Mouse (Mus musculus) heart, adult 2 months (tissue): ENCODE results near the gene Trim80. TPM values are rescaled to one million over a fixed set of nuclear protein-coding genes. Genes with fewer than 3 reads are reported as not detected.
A peak's percentile ranks its signal among the peaks of the same experiment; 100 is the strongest.

Source experiments
- DNase-seq, 2 experiments: peaks; one replicate each; pipeline ENCODE4 v3.0.0; 2021
- H3K27ac ChIP-seq: fragments of 200-600 bp; 2 replicates; pipeline ENCODE4 v1.8.1; 2022
- H3K27me3 ChIP-seq: fragments of 200-500 bp; 2 replicates; pipeline ENCODE4 v1.6.1; 2012; ENCODE audit warnings: mild to moderate bottlenecking, low read length, inconsistent platforms, mixed read lengths; ENCODE audit not compliant: control insufficient read depth, insufficient read depth
- H3K36me3 ChIP-seq: fragments of 200-500 bp; 2 replicates; pipeline ENCODE4 v1.6.1; 2012; ENCODE audit warnings: low read length, inconsistent platforms; ENCODE audit not compliant: control insufficient read depth, insufficient read depth
- H3K4me1 ChIP-seq: fragments of 200-500 bp; 2 replicates; pipeline ENCODE4 v1.6.1; 2011; ENCODE audit warnings: low read length; ENCODE audit not compliant: control insufficient read depth, insufficient read depth
- H3K4me3 ChIP-seq: fragments of 200-600 bp; 2 replicates; pipeline ENCODE4 v1.8.1; 2022
- H3K79me2 ChIP-seq: fragments of 200-500 bp; replicated peaks from 2 replicates; pipeline ENCODE4 v1.6.1; 2012; ENCODE audit warnings: mild to moderate bottlenecking, inconsistent platforms, low read length, moderate library complexity, mixed read lengths; ENCODE audit not compliant: control insufficient read depth, insufficient read depth
- H3K9ac ChIP-seq: fragments of 200-500 bp; 2 replicates; pipeline ENCODE4 v1.6.1; 2012; ENCODE audit warnings: low read depth, mild to moderate bottlenecking, control low read depth, inconsistent platforms, low read length, mixed read lengths
- CTCF ChIP-seq: fragments of 200-600 bp; IDR thresholded peaks from 2 replicates; pipeline ENCODE4 v1.8.1; 2022; ENCODE audit warnings: antibody characterized with exemption, mild to moderate bottlenecking, moderate library complexity
- EP300 ChIP-seq: fragments of 200-500 bp; IDR thresholded peaks from 2 replicates; pipeline ENCODE4 v1.6.1; 2011; ENCODE audit warnings: low read depth, low read length, control low read depth; ENCODE audit not compliant: insufficient read depth
- POLR2A ChIP-seq: fragments of 200-500 bp; IDR thresholded peaks from 2 replicates; pipeline ENCODE4 v1.6.1; 2011; ENCODE audit warnings: mild to moderate bottlenecking, low read depth, low read length, control low read depth; ENCODE audit not compliant: insufficient read depth
- WGBS: fragments of 180-500 bp; shearing (Covaris S2); methylation state at CpG from one replicate; pipeline ENCODE4 v1.1.7; 2018; 5-methylcytosine and 5-hydroxymethylcytosine counted together
- intact Hi-C: fragments of 180-260 bp; cut with DNase I; formaldehyde crosslinking; loops from one replicate; pipeline ENCODE4 v1.15.1; 2025
- polyA plus RNA-seq: library from polyadenylated mRNA; depleted of rRNA; stranded (reverse); fragments of >200 nt; gene quantifications from 2 replicates; pipeline ENCODE4 v1.2.3, GENCODE M21; 2012
- total RNA-seq, 2 experiments: library from RNA; stranded (reverse); gene quantifications; 2 replicates each; pipeline ENCODE4 v1.2.3; 2021

Trim80 gene
- total and polyA plus RNA-seq, 3 experiments, result 0.13 to 0.33 TPM; not detected in 1

DNA sequence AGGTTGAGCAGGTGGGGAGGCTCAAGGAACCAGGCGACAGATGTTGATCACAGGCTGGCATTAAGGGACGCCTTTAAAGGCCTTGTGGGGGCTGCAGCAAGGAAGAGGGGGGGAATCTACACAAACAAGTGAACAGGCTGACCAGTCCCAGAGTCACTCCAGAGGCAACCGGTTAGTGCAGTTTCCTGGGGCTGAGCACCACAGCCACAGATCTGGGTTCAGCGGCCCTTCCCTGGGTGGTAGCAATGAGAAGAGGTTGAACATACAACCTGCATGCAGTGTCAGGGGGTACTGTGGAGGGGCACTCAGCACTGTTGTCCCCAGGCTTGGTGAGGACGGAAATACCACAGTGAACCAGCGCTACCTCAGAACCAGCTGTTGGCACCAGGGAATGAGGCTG is 7.0 kb upstream of the Trim80 start:
- no peaks in the 10 kb centered on the region for H3K79me2 ChIP-seq
- WGBS, result 81% methylated on average over 6 of the region's 6 CpGs
- no peak overlapping the region for H3K27ac ChIP-seq
- H3K9ac ChIP-seq, result no peak overlapping the region
- TF ChIP-seq EP300, result no peak
- no peak for TF ChIP-seq CTCF
- TF ChIP-seq POLR2A, result no peak
- no peaks in the 10 kb centered on the region for H3K36me3 ChIP-seq
- H3K4me1 ChIP-seq, result peaks cover 2% of the 10 kb centered on the region
- DNase-seq, result no peak
- no peak overlapping the region for H3K4me3 ChIP-seq
- H3K27me3 ChIP-seq, result no peaks in the 10 kb centered on the region
- intact Hi-C loops, result no loop called here

DNA sequence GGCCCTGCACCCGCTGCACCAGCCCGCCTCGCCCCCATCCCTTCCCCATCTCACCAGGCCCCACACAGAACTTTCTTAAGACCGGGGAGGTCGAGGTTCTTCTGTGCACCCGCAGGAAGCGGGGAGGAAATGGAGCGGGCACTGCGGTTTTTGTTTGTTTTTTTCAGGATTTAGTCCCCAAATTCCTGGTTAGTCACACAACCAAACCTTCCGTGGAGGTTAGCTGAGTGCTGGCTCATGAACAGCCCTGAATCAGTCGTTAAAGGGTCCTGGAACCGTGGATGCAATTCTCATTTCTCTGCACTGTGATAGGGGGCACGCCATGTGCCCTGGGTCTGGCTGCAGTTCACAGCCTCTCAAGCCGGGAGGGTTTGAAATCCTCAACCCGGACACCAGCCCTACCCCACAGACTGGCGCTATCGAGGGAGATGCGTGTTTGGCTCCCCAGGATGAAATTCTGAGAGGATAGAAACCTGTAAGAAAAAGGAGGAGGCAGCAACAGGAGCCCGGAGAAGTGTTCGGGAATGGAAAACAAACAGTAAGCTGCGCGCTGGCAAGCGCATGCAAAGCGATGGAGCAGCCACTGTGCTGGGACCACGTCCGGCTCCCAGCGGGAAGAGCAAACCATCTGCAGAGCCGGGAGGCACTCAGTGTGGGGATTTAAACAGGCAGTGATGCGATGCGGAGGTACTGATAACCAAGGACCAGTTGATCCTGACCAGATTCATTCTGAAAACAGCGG is 4.6 kb upstream of the Trim80 start:
- DNase-seq, result peak in 1 of 2 experiments; percentile 42
- 15% methylated on average over 31 of the region's 31 CpGs for WGBS
- Histone ChIP-seq H3K27me3 (no peaks in the 10 kb centered on the region), H3K79me2 (no peaks in the 10 kb centered on the region), H3K27ac (no peak overlapping the region; the same call in 1 of the 2 replicates), H3K9ac (0 out of 2 replicates have a peak overlapping the region, but pooled peaks have one; percentile 4), H3K4me3 (peak overlapping the region; percentile 24; the same call in 1 of the 2 replicates), H3K36me3 (no peaks in the 10 kb centered on the region), H3K4me1 (peaks cover 2% of the 10 kb centered on the region)
- intact Hi-C loops, result no loop called here
- TF ChIP-seq EP300, result 0 out of 2 replicates have a peak, but pooled peaks have one; percentile 31
- no peak for TF ChIP-seq CTCF

DNA sequence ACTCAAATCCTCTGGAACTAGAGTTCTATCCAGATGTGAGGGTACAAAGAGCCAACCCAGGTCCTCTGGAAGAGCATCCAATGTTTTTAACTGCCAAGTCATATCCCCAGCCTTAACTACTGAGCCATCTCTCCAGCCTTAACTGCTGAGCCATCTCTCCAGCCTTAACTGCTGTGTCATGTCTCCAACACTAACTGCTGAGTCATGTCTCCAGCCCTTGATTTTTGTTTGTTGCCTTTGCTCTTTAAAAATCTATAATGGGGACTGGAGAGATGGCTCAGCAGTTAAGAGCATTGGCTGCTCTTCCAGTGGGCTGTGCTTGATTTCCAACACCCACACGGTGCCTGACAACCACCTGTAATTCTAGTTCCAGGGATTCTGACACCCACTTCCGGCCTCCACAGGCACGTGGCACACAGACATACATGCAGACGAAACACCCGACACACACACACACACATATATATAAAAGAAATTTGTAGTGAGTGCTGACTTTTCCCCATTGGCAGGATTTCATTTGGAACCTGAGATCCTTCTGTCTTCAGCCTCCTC is 2.7 kb upstream of the Trim80 start:
- intact Hi-C loops, result no loop called here
- 62% methylated on average over 5 of the region's 5 CpGs for WGBS
- H3K9ac ChIP-seq, result no peak overlapping the region
- H3K27ac ChIP-seq, result no peak overlapping the region
- no peaks in the 10 kb centered on the region for H3K36me3 ChIP-seq
- no peak for TF ChIP-seq CTCF
- TF ChIP-seq EP300, result no peak
- no peak for TF ChIP-seq POLR2A
- peaks cover 2% of the 10 kb centered on the region for H3K4me1 ChIP-seq
- H3K4me3 ChIP-seq, result no peak overlapping the region
- H3K27me3 ChIP-seq, result no peaks in the 10 kb centered on the region
- no peaks in the 10 kb centered on the region for H3K79me2 ChIP-seq
- no peak for DNase-seq

DNA sequence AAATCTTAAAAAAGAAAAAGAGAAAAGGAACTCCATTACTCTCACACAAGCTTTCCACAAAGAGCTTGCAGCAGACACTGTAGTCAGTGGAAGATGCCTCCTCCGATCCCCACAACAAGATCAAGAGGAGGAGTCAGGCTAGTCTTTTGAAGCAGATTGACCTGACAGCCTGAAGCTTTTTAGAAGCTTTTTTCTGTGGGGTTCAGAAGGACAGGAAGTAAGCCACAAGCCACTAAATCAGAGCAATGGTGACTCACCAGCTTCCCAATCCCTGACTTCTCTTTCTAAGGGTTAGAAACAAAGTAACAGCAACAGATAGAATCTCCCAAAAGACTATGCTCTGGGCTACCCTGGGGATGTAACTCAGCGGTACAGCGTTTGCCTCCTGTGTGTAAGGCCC is 1.0 kb upstream of the Trim80 start:
- 65% methylated on average over 3 of the region's 3 CpGs for WGBS
- peaks cover 2% of the 10 kb centered on the region for H3K4me1 ChIP-seq
- no peak overlapping the region for H3K9ac ChIP-seq
- no peak for TF ChIP-seq CTCF
- TF ChIP-seq EP300, result no peak
- TF ChIP-seq POLR2A, result no peak
- no peak for DNase-seq
- H3K36me3 ChIP-seq, result no peaks in the 10 kb centered on the region
- H3K27me3 ChIP-seq, result no peaks in the 10 kb centered on the region
- H3K79me2 ChIP-seq, result no peaks in the 10 kb centered on the region
- intact Hi-C loops, result no loop called here
- H3K27ac ChIP-seq, result no peak overlapping the region
- H3K4me3 ChIP-seq, result no peak overlapping the region

DNA sequence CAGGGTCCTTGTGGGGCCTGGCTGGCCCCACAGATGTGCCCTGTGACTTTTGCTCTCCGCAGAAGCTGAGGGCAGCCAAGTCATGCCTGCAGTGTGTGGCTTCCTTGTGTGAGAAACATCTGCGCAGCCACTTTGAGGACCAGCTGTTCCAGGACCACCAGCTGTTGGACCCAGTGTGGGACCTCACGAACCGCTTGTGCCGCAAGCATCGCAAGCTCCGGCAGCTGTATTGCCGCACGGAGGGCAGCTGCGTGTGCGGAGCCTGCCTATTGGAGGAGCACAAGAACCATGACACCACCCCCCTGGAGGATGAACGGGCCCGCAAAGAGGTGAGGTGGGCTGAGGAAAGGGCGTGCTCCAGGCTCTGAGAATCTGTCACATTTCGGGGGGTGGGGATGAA is 1.1 kb downstream of the Trim80 start:
- Histone ChIP-seq H3K4me1 (no peaks in the 10 kb centered on the region), H3K27me3 (no peaks in the 10 kb centered on the region), H3K79me2 (no peaks in the 10 kb centered on the region), H3K36me3 (no peaks in the 10 kb centered on the region), H3K27ac (no peak overlapping the region), H3K4me3 (no peak overlapping the region), H3K9ac (no peak overlapping the region)
- intact Hi-C loops, result no loop called here
- WGBS, result 65% methylated on average over 15 of the region's 15 CpGs
- DNase-seq, result no peak
- TF ChIP-seq POLR2A, result no peak
- TF ChIP-seq CTCF, result no peak
- TF ChIP-seq EP300, result no peak

DNA sequence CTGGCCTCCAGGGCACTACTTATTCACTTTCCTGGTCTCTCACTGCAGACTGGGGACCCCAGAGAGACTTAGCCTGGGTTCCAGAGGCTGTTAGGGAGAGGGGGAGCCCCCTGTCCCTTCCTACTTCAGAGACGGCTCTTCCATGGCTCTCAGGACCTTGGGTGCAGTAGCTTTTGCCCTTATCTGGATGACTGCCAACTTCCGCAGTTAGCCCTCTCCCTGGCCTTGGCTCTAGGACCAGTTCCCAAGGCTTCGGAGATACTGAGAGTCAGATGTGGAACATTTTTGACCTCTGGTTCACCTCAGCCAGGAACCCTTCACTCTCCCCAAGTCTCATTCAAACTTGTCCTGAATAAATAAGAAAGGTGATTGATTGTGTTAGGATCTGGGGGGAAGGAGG is 6.6 kb downstream of the Trim80 start:
- Histone ChIP-seq H3K27ac (no peak overlapping the region; the same call in 1 of the 2 replicates), H3K4me1 (peaks cover 5% of the 10 kb centered on the region; the same call in 1 of the 2 replicates), H3K9ac (0 out of 2 replicates have a peak overlapping the region, but pooled peaks have one; percentile 26), H3K27me3 (no peaks in the 10 kb centered on the region), H3K4me3 (no peak overlapping the region), H3K79me2 (no peaks in the 10 kb centered on the region), H3K36me3 (no peaks in the 10 kb centered on the region)
- no peak for DNase-seq
- 11% methylated on average over 3 of the region's 3 CpGs for WGBS
- intact Hi-C loops, result no loop called here
- TF ChIP-seq POLR2A (no peak), EP300 (no peak), CTCF (no peak)
